Mouse (Mus musculus) CH12.LX (cell line): ENCODE measurements at regions not wholly inside any gene's neighbourhood (a gene's known extent, or its start where the extent isn't known, plus 50 kb on each side); places are given as distances from the start of the nearest gene placed in this dataset.

ENCODE experiments used
- DNase-seq: peaks from one replicate; pipeline ENCODE4 v3.0.0-alpha.2; 2013; ENCODE audit errors: extremely low read depth
- H3K27ac ChIP-seq: 2 replicates; pipeline ENCODE4 v1.5.1; 2012; ENCODE audit warnings: low read depth, mild to moderate bottlenecking, control low read depth, moderate library complexity; ENCODE audit not compliant: insufficient read depth
- H3K27me3 ChIP-seq: replicated peaks from 2 replicates; pipeline ENCODE3; 2012; ENCODE audit warnings: inconsistent platforms
- H3K36me3 ChIP-seq, 2 experiments: replicated peaks in 1 of 2; 2 replicates each; pipeline versions ENCODE3 to v1.6.1; 2012; ENCODE audit warnings: inconsistent platforms in 1 of 2, low read length in 1 of 2, mild to moderate bottlenecking in 1 of 2, mixed read lengths in 1 of 2, moderate library complexity in 1 of 2; ENCODE audit not compliant: control insufficient read depth in 1 of 2, insufficient read depth in 1 of 2
- H3K4me1 ChIP-seq, 2 experiments: 2 replicates each; pipeline ENCODE4 v1.6.1; 2012; ENCODE audit warnings: inconsistent platforms in 1 of 2, moderate library complexity in 1 of 2; ENCODE audit not compliant: insufficient read depth in 2 of 2, control insufficient read depth in 1 of 2
- H3K4me2 ChIP-seq: 2 replicates; pipeline ENCODE4 v1.6.1; 2012; ENCODE audit warnings: low read depth, mild to moderate bottlenecking, control low read depth; ENCODE audit not compliant: poor library complexity, insufficient read depth, severe bottlenecking
- H3K4me3 ChIP-seq, 3 experiments: fragments of 150-350 bp in 1 of 3; sonication (generic) in 1 of 3; replicated peaks in 1 of 3; 2 replicates each; pipeline versions ENCODE3 to v1.5.1; 2011 to 2012; ENCODE audit warnings: low read depth in 2 of 3, low read length in 2 of 3, mild to moderate bottlenecking in 2 of 3, moderate library complexity in 2 of 3, control low read depth in 1 of 3, improper control_type of control experiment in 1 of 3, inconsistent platforms in 1 of 3, mixed read lengths in 1 of 3; ENCODE audit not compliant: poor library complexity in 1 of 3
- H3K79me2 ChIP-seq: replicated peaks from 2 replicates; pipeline ENCODE4 v1.6.1; 2012; ENCODE audit warnings: mild to moderate bottlenecking, moderate library complexity; ENCODE audit not compliant: control insufficient read depth, poor library complexity, insufficient read depth, severe bottlenecking; ENCODE audit errors: extremely low read depth
- H3K9ac ChIP-seq: 2 replicates; pipeline ENCODE4 v1.6.1; 2012; ENCODE audit warnings: low read depth, mild to moderate bottlenecking, control low read depth, moderate library complexity; ENCODE audit not compliant: insufficient read depth
- H3K9me3 ChIP-seq: replicated peaks from 2 replicates; pipeline ENCODE3; 2012; ENCODE audit warnings: low read length, inconsistent platforms, mixed read lengths
- BHLHE40 ChIP-seq: IDR thresholded peaks from 2 replicates; pipeline ENCODE4 v1.6.1; 2011; ENCODE audit warnings: mild to moderate bottlenecking, low read depth, low read length, improper control_type of control experiment
- CHD1 ChIP-seq: IDR thresholded peaks from 2 replicates; pipeline ENCODE4 v1.6.1; 2012; ENCODE audit warnings: low read depth, low read length, improper control_type of control experiment, inconsistent platforms
- CHD2 ChIP-seq: IDR thresholded peaks from 2 replicates; pipeline ENCODE4 v1.6.1; 2011; ENCODE audit warnings: low read length, improper control_type of control experiment
- CTCF ChIP-seq, 2 experiments: IDR thresholded peaks in 1 of 2; conservative IDR thresholded peaks in 1 of 2; 2 replicates each; pipeline ENCODE4 v1.5.1; 2011 to 2012; ENCODE audit warnings: low read depth in 2 of 2, low read length in 2 of 2, improper control_type of control experiment in 1 of 2, inconsistent platforms in 1 of 2, mild to moderate bottlenecking in 1 of 2, moderate library complexity in 1 of 2
- E2F4 ChIP-seq: IDR thresholded peaks from 2 replicates; pipeline ENCODE4 v1.6.1; 2011; ENCODE audit warnings: low read depth, low read length, improper control_type of control experiment; ENCODE audit not compliant: insufficient replicate concordance
- ELF1 ChIP-seq: IDR thresholded peaks from 2 replicates; pipeline ENCODE4 v1.6.1; 2014; ENCODE audit warnings: low read depth, mild to moderate bottlenecking, inconsistent platforms, low read length, improper control_type of control experiment
- EP300 ChIP-seq: IDR thresholded peaks from 2 replicates; pipeline ENCODE4 v1.6.1; 2011; ENCODE audit warnings: low read length, improper control_type of control experiment
- ETS1 ChIP-seq: conservative IDR thresholded peaks from 2 replicates; pipeline ENCODE4 v1.6.1; 2012; ENCODE audit warnings: low read depth, mild to moderate bottlenecking, inconsistent platforms, low read length, improper control_type of control experiment, moderate library complexity
- HCFC1 ChIP-seq: IDR thresholded peaks from 2 replicates; pipeline ENCODE4 v1.6.1; 2012; ENCODE audit warnings: low read depth, mild to moderate bottlenecking, inconsistent platforms, low read length, improper control_type of control experiment
- JUN ChIP-seq: IDR thresholded peaks from 2 replicates; pipeline ENCODE4 v1.6.1; 2011; ENCODE audit warnings: low read depth, mild to moderate bottlenecking, low read length, improper control_type of control experiment, moderate library complexity; ENCODE audit not compliant: insufficient read depth
- JUND ChIP-seq: conservative IDR thresholded peaks from 2 replicates; pipeline ENCODE4 v1.6.1; 2011; ENCODE audit warnings: low read depth, low read length, improper control_type of control experiment
- KAT2A ChIP-seq: IDR thresholded peaks from 2 replicates; pipeline ENCODE4 v1.6.1; 2012; ENCODE audit warnings: low read length, improper control_type of control experiment, inconsistent platforms; ENCODE audit not compliant: insufficient replicate concordance
- MAFK ChIP-seq: IDR thresholded peaks from 2 replicates; pipeline ENCODE4 v1.6.1; 2011; ENCODE audit warnings: low read length, improper control_type of control experiment; ENCODE audit not compliant: insufficient replicate concordance
- MAX ChIP-seq: IDR thresholded peaks from 2 replicates; pipeline ENCODE4 v1.6.1; 2011; ENCODE audit warnings: low read length, improper control_type of control experiment
- MEF2A ChIP-seq: IDR thresholded peaks from 2 replicates; pipeline ENCODE4 v1.6.1; 2014; ENCODE audit warnings: low read depth, mild to moderate bottlenecking, inconsistent platforms, low read length, improper control_type of control experiment, borderline replicate concordance
- MYC ChIP-seq: IDR thresholded peaks from 2 replicates; pipeline ENCODE4 v1.6.1; 2011; ENCODE audit warnings: low read depth, mild to moderate bottlenecking, improper control_type of control experiment, low read length
- NELFE ChIP-seq: IDR thresholded peaks from 2 replicates; pipeline ENCODE4 v1.6.1; 2011; ENCODE audit warnings: low read depth, low read length, improper control_type of control experiment
- NRF1 ChIP-seq: IDR thresholded peaks from 2 replicates; pipeline ENCODE4 v1.6.1; 2014; ENCODE audit warnings: low read depth, mild to moderate bottlenecking, inconsistent platforms, low read length, improper control_type of control experiment, moderate library complexity
- POLR2AphosphoS2 ChIP-seq: IDR thresholded peaks from 2 replicates; pipeline ENCODE4 v1.6.1; 2011; ENCODE audit warnings: low read depth, low read length, improper control_type of control experiment
- RCOR1 ChIP-seq: conservative IDR thresholded peaks from 2 replicates; pipeline ENCODE4 v1.6.1; 2012; ENCODE audit warnings: low read depth, mild to moderate bottlenecking, inconsistent platforms, low read length, improper control_type of control experiment
- SIN3A ChIP-seq: IDR thresholded peaks from 2 replicates; pipeline ENCODE4 v1.6.1; 2012; ENCODE audit warnings: low read length, improper control_type of control experiment, inconsistent platforms
- SMC3 ChIP-seq: IDR thresholded peaks from 2 replicates; pipeline ENCODE4 v1.6.1; 2011; ENCODE audit warnings: low read depth, low read length, improper control_type of control experiment
- TBP ChIP-seq: conservative IDR thresholded peaks from 2 replicates; pipeline ENCODE4 v1.6.1; 2011; ENCODE audit warnings: low read depth, low read length, improper control_type of control experiment
- TCF12 ChIP-seq: IDR thresholded peaks from 2 replicates; pipeline ENCODE4 v1.6.1; 2014; ENCODE audit warnings: low read depth, mild to moderate bottlenecking, inconsistent platforms, low read length, improper control_type of control experiment
- UBTF ChIP-seq: IDR thresholded peaks from 2 replicates; pipeline ENCODE4 v1.6.1; 2012; ENCODE audit warnings: low read depth, mild to moderate bottlenecking, inconsistent platforms, low read length, improper control_type of control experiment, moderate library complexity
- USF1 ChIP-seq: IDR thresholded peaks from 2 replicates; pipeline ENCODE4 v1.6.1; 2014; ENCODE audit warnings: low read depth, mild to moderate bottlenecking, inconsistent platforms, low read length, improper control_type of control experiment
- USF2 ChIP-seq: conservative IDR thresholded peaks from 2 replicates; pipeline ENCODE4 v1.6.1; 2011; ENCODE audit warnings: low read depth, low read length, improper control_type of control experiment
- ZMIZ1 ChIP-seq: IDR thresholded peaks from 2 replicates; pipeline ENCODE4 v1.6.1; 2012; ENCODE audit warnings: low read depth, mild to moderate bottlenecking, inconsistent platforms, low read length, improper control_type of control experiment
- ZNF384 ChIP-seq: IDR thresholded peaks from 2 replicates; pipeline ENCODE4 v1.6.1; 2012; ENCODE audit warnings: low read depth, low read length, improper control_type of control experiment, inconsistent platforms
- dilution Hi-C: fragments of 300-500 bp; cut with MboI; formaldehyde crosslinking; loops from 2 replicates; pipeline ENCODE4 v1.14.3; 2020; ENCODE audit warnings: low sequenced_read_pairs; ENCODE audit not compliant: extremely low pct_unique_long_range_greater_than_20kb, extremely low pct_ligation_motif_present
- in situ Hi-C: fragments of 300-500 bp; cut with MboI; formaldehyde crosslinking; loops from 3 replicates; pipeline ENCODE4 v1.14.3; 2019; ENCODE audit warnings: low sequenced_read_pairs, low pct_ligation_motif_present, low pct_unique_long_range_greater_than_20kb, mixed read lengths

DNA sequence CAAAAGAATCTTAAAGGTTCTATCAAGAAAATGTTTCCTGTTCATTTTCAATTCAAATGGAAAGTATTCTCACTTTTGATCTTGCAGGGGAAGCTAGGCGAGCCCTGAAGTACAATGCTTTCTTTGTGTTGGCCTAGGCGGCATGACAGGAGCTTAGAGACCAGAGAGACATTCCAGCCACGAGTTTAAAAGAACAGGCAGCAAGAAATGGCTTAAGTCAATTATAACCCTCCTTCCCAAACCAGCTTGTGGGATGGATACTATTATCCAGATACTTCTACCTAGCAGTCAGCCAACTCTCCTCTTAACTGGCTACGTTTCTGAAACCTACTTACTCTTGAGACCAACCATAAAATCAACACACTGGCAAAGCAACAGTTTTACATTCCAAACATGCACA, 124.3 kb downstream of the Twistnb start:
- Histone ChIP-seq H3K27ac (no peak overlapping the region), H3K9me3 (no peaks in the 10 kb centered on the region), H3K79me2 (no peaks in the 10 kb centered on the region), H3K4me1 (no peaks in the 10 kb centered on the region), H3K4me3 (no peak overlapping the region), H3K9ac (no peak overlapping the region), H3K36me3 (no peaks in the 10 kb centered on the region), H3K27me3 (no peaks in the 10 kb centered on the region), H3K4me2 (no peak overlapping the region)
- no peak for TF ChIP-seq CHD2
- TF ChIP-seq TBP: no peak
- no peak for TF ChIP-seq HCFC1
- no peak for TF ChIP-seq MAFK
- no peak for TF ChIP-seq NRF1
- TF ChIP-seq RCOR1: no peak
- no peak for TF ChIP-seq KAT2A
- TF ChIP-seq CTCF (conservative IDR thresholded peaks at IDR 0.05 in 1 of 2, IDR thresholded peaks at IDR 0.05 in 1 of 2; ENCODE audit: low read depth in 2 of 2, low read length in 2 of 2): no peak
- no peak for TF ChIP-seq SMC3
- TF ChIP-seq SIN3A: no peak
- no peak for TF ChIP-seq ZNF384
- TF ChIP-seq NELFE: no peak
- TF ChIP-seq USF2: no peak
- TF ChIP-seq MYC: no peak
- TF ChIP-seq E2F4: no peak
- TF ChIP-seq UBTF: no peak
- TF ChIP-seq ELF1: no peak
- no peak for TF ChIP-seq TCF12
- TF ChIP-seq MAX: no peak
- no peak for TF ChIP-seq MEF2A
- in situ Hi-C loops (no loop called here), dilution Hi-C loops (no loop called here)
- no peak for DNase-seq

DNA sequence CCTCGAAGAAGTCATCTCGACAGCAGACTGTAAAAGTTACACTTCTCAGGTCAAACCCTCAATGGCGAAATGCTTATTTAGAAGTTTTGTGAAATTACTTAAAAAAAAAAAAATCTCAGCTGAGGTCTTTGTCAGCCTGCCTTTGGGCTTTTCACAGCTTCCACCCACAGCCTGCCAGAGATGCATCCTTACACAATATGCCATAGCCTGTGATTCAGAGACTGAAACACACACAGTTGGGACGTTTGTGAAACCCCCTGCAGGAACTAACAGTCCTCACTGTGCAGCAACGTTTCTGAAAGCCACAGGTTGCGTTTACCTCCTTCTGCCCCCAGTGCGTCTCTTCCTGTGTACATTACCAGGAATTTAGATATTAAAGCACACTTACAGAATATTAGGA, 131.7 kb downstream of the Twistnb start:
- H3K27ac ChIP-seq: no peak overlapping the region

More for the DNA sequence above, 131.7 kb downstream of the Twistnb start:
- Histone ChIP-seq H3K4me3 (no peak overlapping the region), H3K27me3 (no peaks in the 10 kb centered on the region), H3K9ac (no peak overlapping the region), H3K79me2 (no peaks in the 10 kb centered on the region), H3K4me1 (no peaks in the 10 kb centered on the region), H3K4me2 (no peak overlapping the region), H3K9me3 (no peaks in the 10 kb centered on the region), H3K36me3 (no peaks in the 10 kb centered on the region)
- dilution Hi-C loops: no loop called here
- in situ Hi-C loops: no loop called here
- no peak for DNase-seq
- TF ChIP-seq USF2 (no peak), KAT2A (no peak), E2F4 (no peak), MYC (no peak), SIN3A (no peak), NELFE (no peak), POLR2AphosphoS2 (no peak), ETS1 (no peak), JUN (no peak), USF1 (no peak), ZMIZ1 (no peak), JUND (no peak), EP300 (no peak), CTCF (conservative IDR thresholded peaks at IDR 0.05 in 1 of 2, IDR thresholded peaks at IDR 0.05 in 1 of 2; ENCODE audit: low read depth in 2 of 2, low read length in 2 of 2) (no peak), BHLHE40 (no peak), CHD2 (no peak), NRF1 (no peak), SMC3 (no peak), CHD1 (no peak), TBP (no peak)
